Mouse (Mus musculus) gonadal fat pad, adult 2 months (tissue): ENCODE results near the gene Tmsb4x. TPM values are rescaled to one million over a fixed set of nuclear protein-coding genes. Genes with fewer than 3 reads are reported as not detected.

Experiments
- DNase-seq: peaks from one replicate; pipeline ENCODE4 v3.0.0-alpha.2; 2012; ENCODE audit warnings: low read depth
- polyA plus RNA-seq: library from polyadenylated mRNA; depleted of rRNA; stranded (reverse); fragments of >200 nt; gene quantifications from 2 replicates; pipeline ENCODE4 v1.2.3, GENCODE M21; 2012; rRNA removed

Gene Tmsb4x
- polyA plus RNA-seq: 749 and 958 TPM in 2 replicates

- DNase-seq: no peak
These were observed at the start of gene Tmsb4x for GRCm38 (mm10) chrX:167208978-167209754. Tmsb4x (minus strand) TSS chrX:167209315.

GRCm38 (mm10) chrX:167241736-167242135, 32.6 kb upstream of the Tmsb4x start:
- DNase-seq: no peak

- no peak for DNase-seq
These were observed 30.3 kb upstream of the Tmsb4x start for GRCm38 (mm10) chrX:167239293-167239921.

- no peak for DNase-seq
These were observed 24.1 kb upstream of the Tmsb4x start for GRCm38 (mm10) chrX:167233104-167233687.

GRCm38 (mm10) chrX:167231150-167231549, 22.0 kb upstream of the Tmsb4x start:
- DNase-seq: no peak

- no peak for DNase-seq
These were observed 20.7 kb upstream of the Tmsb4x start for GRCm38 (mm10) chrX:167229819-167230218.

GRCm38 (mm10) chrX:167229206-167229605, 20.1 kb upstream of the Tmsb4x start:
- no peak for DNase-seq

GRCm38 (mm10) chrX:167227756-167228155, 18.6 kb upstream of the Tmsb4x start:
- DNase-seq: no peak

GRCm38 (mm10) chrX:167227138-167227537, 18.0 kb upstream of the Tmsb4x start:
- DNase-seq: no peak

- DNase-seq: no peak
These were observed 17.5 kb upstream of the Tmsb4x start for GRCm38 (mm10) chrX:167226570-167226969.

GRCm38 (mm10) chrX:167212707-167213106, 3.6 kb upstream of the Tmsb4x start:
- DNase-seq: no peak

- no peak for DNase-seq
These were observed 2.9 kb upstream of the Tmsb4x start for GRCm38 (mm10) chrX:167211871-167212555.

GRCm38 (mm10) chrX:167210319-167210728, 1.2 kb upstream of the Tmsb4x start:
- no peak for DNase-seq

GRCm38 (mm10) chrX:167209828-167210227, 713 bp upstream of the Tmsb4x start:
- no peak for DNase-seq

GRCm38 (mm10) chrX:167208506-167208820, 652 bp downstream of the Tmsb4x start:
- DNase-seq: no peak

- DNase-seq: no peak
These were observed 1.2 kb downstream of the Tmsb4x start for GRCm38 (mm10) chrX:167207741-167208505.

GRCm38 (mm10) chrX:167205813-167206520, 3.1 kb downstream of the Tmsb4x start:
- peak; percentile 51 for DNase-seq

- no peak for DNase-seq
These were observed 7.8 kb downstream of the Tmsb4x start for GRCm38 (mm10) chrX:167201365-167201764.

- DNase-seq: no peak
These were observed 13.9 kb downstream of the Tmsb4x start for GRCm38 (mm10) chrX:167195228-167195649.

- no peak for DNase-seq
These were observed 22.8 kb downstream of the Tmsb4x start for GRCm38 (mm10) chrX:167186306-167186705.

GRCm38 (mm10) chrX:167183535-167183934, 25.6 kb downstream of the Tmsb4x start:
- DNase-seq: no peak
